Mouse (Mus musculus): ENCODE results near the gene Spi1.
"Not testable (repeated sequence)": the region's sequence is repeated elsewhere in the genome, so short reads cannot be mapped to it uniquely, and the experiment has no call there.

Spi1 gene

DNA sequence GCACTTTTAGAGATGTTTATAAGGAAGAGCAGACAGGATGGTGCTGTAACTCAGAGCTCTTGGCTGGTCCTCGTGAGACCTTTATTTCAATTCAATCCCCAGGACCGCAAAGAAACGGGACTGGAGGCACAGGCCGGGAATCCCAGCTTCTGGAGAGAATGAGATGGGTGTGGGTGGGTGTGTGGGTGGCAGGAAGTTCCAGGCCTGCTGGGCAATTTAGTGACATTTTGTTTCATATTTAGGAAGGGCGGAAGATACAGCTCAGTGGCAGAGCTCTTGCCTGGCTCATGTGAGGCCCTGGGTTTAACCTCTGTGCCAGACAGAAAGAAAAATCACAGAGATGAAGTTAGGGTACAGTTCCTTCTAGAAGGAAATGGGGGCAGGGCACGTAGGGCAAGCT, 8.0 kb downstream of the Spi1 start:
- CTCF ChIA-PET = interaction anchor here (1.4 kb wide), 1 partner anchor 9 kb away, joined by 7 read pairs; no protein-coding TSS in a partner anchor

- CTCF ChIA-PET = interaction anchor here (1.4 kb wide), 1 partner anchor 10 kb away, joined by 7 read pairs; no protein-coding TSS in a partner anchor
These were observed 8.6 kb downstream of the Spi1 start for GRCm38 (mm10) chr2:91090827-91091226.

GRCm38 (mm10) chr2:91096524-91096923, 14.3 kb downstream of the Spi1 start:
- CTCF ChIA-PET = interaction anchor here (1.4 kb wide), 1 partner anchor 26 kb away, joined by 5 read pairs; the partner anchor contains the start of gene Slc39a13

DNA sequence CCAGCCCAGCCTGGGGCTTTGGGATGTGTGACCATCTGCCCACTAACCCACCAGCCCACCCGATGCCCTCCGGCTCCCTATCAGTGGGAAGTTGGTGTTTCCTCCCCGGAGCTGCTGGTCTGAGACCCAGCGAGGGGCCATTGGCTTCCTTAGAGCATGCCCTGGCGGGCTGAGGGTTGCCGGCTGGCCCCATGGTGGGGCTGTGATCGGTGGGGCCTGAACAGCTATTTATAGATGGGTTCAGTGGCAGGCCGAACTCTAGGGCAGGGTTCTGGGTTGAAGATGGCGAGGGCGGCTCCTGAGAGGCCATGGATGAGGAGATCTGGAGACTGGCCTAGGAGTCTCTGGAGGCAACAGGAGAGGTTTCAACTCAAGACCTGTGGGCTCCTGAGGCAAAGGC, 14.8 kb downstream of the Spi1 start:
- CTCF ChIA-PET = interaction anchor here (1.1 to 1.4 kb wide), 2 partner anchors 13 to 26 kb away, joined by 3 to 5 read pairs; partner anchors contain the start of gene Slc39a13

- CTCF ChIA-PET = no interaction called here
These were observed 16.0 kb downstream of the Spi1 start for GRCm38 (mm10) chr2:91098156-91098555.

- CTCF ChIA-PET = no interaction called here
These were observed 19.0 kb downstream of the Spi1 start for GRCm38 (mm10) chr2:91101124-91101740.

DNA sequence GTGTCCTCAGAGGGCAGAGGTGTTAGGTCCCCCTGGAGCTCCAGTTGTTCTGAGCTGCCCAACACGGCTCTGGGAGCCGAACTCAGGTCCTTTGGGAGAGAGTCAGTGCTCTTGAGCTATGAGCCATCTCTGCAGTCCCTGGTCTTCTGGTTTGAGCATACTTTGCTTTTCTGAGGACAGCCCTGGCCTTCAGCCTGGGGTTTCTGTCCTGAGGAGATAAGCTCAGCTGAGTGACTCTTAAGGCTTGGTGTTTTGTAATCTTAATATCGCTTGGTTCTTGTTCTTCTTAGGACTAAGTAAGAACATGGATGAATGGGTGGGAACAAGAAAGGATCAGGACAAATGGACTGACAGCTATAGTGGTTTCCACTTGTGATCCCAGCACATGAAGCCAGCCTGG, 26.0 kb downstream of the Spi1 start:
- CTCF ChIA-PET = interaction anchor here (0.7 to 1.2 kb wide), 3 partner anchors 21 to 358 kb away, joined by 3 to 8 read pairs (median 6); no protein-coding TSS in a partner anchor

DNA sequence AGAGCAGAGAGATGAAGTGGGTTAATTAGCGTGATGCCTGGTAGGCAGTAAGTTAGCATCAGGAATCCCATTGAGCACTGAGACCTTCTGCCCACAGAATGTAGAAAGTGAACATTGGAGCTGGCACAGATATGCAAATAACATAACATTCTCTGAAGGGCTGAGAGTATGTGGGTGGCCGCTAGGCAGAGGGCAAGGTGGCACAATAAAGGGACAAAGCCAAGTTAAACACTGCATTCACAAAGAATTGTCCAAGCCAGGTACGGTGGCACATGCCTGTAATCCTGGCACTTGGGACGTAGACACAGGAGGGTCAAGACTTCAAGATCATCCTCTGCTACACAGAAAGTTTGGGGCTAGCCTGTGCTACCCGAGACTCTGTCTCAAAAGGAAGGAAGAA, 27.1 kb downstream of the Spi1 start:
- CTCF ChIA-PET = interaction anchor here (1.2 kb wide), 1 partner anchor 19 kb away, joined by 8 read pairs; no protein-coding TSS in a partner anchor

GRCm38 (mm10) chr2:91109807-91110385, 27.7 kb downstream of the Spi1 start:
- CTCF ChIA-PET = no interaction called here

GRCm38 (mm10) chr2:91110429-91110828, 28.2 kb downstream of the Spi1 start:
- CTCF ChIA-PET = no interaction called here

DNA sequence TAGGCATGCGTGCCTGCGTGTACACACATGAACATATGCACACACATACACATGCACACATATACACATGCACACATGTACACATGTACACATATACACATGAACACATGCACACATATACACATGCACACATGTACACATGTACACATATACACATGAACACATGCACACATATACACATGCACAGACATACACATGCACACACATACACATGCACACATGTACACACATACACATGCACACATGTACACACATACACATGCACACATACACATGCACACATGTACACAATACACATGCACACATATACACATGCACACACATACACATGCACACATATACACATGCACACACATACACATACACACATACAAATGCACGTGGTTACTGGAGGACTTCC, 29.6 kb downstream of the Spi1 start:
- CTCF ChIA-PET = not testable (repeated sequence)

DNA sequence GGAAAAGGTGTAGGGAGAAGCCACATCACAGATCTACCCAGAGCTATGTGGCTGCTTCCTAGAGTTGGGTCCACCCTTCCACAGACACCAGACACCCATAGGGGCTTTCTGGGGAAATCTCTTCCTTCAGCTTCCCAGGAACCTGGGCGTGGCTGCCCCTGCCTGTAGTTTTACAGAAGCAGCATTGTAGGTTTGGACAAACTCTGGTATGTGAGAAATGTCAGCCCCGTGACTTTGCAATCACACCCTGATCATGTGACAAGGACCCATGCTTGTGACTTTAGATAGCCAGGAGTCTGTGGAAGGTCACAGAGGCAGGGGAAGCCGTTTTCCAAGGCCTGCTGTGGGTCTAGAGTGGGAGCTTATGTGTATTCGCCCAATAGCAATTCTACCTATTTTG, 30.3 kb downstream of the Spi1 start:
- CTCF ChIA-PET = interaction anchor here (0.6 kb wide), 1 partner anchor 29 kb away, joined by 7 read pairs; no protein-coding TSS in a partner anchor

DNA sequence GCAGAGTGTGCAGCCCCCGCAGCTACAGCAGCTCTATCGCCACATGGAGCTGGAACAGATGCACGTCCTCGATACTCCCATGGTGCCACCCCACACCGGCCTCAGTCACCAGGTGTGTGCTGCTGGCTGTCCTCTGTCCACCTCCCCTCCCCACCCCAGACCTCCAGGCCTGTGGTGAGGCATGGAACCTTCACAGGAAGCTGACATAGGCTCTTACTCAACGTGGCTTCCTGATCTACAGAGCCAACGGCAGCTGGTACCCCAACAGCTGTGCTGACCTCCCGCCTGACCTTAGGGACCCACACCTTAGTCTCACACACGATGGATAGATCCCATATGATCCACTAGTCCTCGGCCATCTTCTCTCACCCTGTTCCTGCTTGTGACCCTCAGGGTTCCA, 31.1 kb downstream of the Spi1 start:
- CTCF ChIA-PET = interaction anchor here (0.6 kb wide), 1 partner anchor 29 kb away, joined by 7 read pairs; no protein-coding TSS in a partner anchor

- CTCF ChIA-PET = no interaction called here
These were observed 31.7 kb downstream of the Spi1 start for GRCm38 (mm10) chr2:91113852-91114251.

DNA sequence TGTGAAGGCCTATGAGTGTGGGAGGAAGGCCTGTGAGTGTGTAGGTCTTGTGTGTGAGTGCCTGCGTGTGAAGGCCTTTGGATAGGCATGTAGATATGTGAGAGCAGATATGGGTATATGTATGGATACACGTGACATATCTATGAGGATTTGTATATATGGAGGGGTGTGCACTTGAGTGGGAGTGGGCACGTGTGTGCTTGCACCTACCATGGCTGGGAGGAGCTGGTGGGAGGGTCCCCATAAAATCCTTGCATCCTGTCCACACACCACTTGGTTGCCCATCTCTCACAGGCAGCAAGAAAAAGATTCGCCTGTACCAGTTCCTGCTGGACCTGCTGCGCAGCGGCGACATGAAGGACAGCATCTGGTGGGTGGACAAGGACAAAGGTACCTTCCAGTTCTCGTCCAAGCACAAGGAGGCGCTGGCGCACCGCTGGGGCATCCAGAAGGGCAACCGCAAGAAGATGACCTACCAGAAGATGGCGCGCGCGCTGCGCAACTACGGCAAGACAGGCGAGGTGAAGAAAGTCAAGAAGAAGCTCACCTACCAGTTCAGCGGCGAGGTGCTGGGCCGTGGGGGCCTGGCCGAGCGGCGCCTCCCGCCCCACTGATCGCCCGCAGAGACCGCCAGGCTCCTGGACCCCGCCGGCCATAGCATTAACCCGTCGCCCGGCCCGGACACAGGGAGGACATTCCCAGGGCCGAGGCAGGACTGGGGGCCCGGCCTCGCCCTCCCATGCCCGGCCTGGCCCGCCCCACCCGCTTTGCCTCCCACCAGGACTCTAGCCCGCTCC, 32.8 kb downstream of the Spi1 start:
- CTCF ChIA-PET = no interaction called here

GRCm38 (mm10) chr2:91115578-91115970, 33.4 kb downstream of the Spi1 start:
- CTCF ChIA-PET = interaction anchor here (0.6 kb wide), 1 partner anchor 189 kb away, joined by 3 read pairs; no protein-coding TSS in a partner anchor

DNA sequence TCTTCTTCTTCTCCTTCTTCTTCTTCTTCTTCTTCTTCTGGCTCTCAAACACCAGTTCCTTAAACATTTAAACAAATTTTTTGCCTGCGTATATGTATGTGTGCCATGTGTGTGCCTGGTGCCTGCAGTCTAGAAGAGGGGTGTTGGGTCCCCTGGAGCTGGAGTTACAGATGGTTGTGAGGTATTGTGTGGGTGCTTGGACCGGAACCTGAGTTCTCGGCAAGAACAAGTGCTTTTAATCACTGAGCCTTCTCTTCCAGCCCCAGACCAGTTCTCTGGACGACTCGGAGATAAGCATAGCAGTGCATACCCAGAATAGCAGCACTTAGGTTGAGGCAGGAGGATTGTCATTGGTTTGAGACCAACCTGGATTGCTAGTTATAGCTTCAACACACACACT, 34.7 kb downstream of the Spi1 start:
- CTCF ChIA-PET = no interaction called here

DNA sequence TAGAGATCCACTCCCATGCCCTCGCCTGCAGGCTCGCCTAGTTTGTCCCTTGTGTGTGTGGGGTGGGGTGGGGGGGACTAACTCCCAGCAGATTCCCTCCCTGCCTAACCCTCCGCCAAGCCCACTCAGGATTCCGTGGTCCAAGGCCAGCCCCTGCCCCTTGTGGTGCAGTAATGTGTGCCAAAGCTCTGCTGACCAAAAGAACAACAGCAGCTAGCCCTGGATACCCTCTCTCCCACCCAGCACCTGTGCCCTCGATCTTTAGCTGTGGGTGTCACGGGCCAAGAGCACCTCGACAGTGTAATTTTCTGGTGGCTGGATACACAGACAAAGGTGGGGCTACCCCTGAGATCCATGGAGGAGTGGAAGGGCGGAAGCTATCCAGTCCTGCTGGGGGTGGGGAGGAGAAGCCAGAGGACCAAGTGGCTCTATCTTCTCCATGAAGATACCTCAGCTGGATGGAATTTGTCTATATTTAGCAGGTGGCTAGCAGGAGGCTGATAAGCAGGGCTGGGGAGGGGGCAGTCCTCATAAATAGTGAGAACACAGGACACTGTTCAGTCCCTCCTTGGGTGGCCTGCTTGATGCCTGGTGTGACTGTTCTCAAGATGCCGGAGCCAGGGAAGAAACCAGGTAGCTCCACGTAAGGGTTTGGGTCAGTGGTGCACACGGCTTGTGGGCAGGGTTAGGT, 35.5 kb downstream of the Spi1 start, which contains the start of gene Mybpc3:
TSS of gene Mybpc3 (plus strand) at position 560 of the 691 bp plus-strand sequence.
- CTCF ChIA-PET = no interaction called here

- CTCF ChIA-PET = no interaction called here
These were observed 36.5 kb downstream of the Spi1 start for GRCm38 (mm10) chr2:91118647-91119046.

- CTCF ChIA-PET = no interaction called here
These were observed 36.9 kb downstream of the Spi1 start for GRCm38 (mm10) chr2:91119061-91119460.

- CTCF ChIA-PET = no interaction called here
These were observed 37.4 kb downstream of the Spi1 start for GRCm38 (mm10) chr2:91119551-91119950.

DNA sequence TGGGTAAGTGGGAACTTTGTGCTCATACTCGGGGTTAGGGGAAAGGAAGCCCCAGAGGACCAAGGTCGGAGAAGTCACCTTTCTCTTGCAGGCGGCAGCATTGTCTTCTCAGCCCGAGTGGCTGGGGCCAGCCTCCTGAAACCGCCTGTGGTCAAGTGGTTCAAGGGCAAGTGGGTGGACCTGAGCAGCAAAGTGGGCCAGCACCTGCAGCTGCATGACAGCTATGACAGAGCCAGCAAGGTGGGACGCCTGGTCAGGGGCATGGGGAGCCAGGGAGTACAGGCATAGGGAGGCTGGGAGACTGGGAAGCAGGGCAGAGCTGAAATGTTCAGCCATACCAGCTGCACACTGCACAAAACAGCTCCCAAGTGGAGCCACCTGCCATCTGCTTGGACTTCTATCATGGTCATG, 38.1 kb downstream of the Spi1 start:
- CTCF ChIA-PET = no interaction called here
